Mouse (Mus musculus): ENCODE measurements around the gene Gm21732.
"Not testable (repeated sequence)": the region's sequence is repeated elsewhere in the genome, so short reads cannot be mapped to it uniquely, and the experiment has no call there.

The Gm21732 gene

GRCm38 (mm10) chrY:38575591-38575990 is at the start of gene Gm21732:
TSS of gene Gm21732 (minus strand) at chrY:38575691.
- not testable (repeated sequence) for DNase-seq

Measured in kidney, postnatal 4 days (tissue).